Mouse (Mus musculus): ENCODE data around the gene Slc39a10. TPM values are rescaled to one million over a fixed set of nuclear protein-coding genes. Genes with fewer than 3 reads are reported as not detected.
"Not testable (repeated sequence)": the region's sequence is repeated elsewhere in the genome, so short reads cannot be mapped to it uniquely, and the experiment has no call there.

The Slc39a10 gene
- total RNA-seq, 2 experiments from 2014 or later, result 90.9 to 108 TPM

GRCm38 (mm10) chr1:46830066-46830843 lies 62.4 kb downstream of the Slc39a10 start:
- H3K27ac ChIP-seq, result no peak overlapping the region
- no peak for TF ChIP-seq CTCF (conservative IDR thresholded peaks at IDR 0.05)
- DNase-seq (ENCODE audit: low spot score in 2 of 2), result peak in 1 of 2 experiments; percentile 25
- no peak overlapping the region for H3K4me3 ChIP-seq

- no peak for DNase-seq (ENCODE audit: low spot score in 2 of 2)
- TF ChIP-seq CTCF (conservative IDR thresholded peaks at IDR 0.05), result no peak
- H3K4me3 ChIP-seq, result no peak overlapping the region
- no peak overlapping the region for H3K27ac ChIP-seq
These were observed 70.2 kb downstream of the Slc39a10 start for GRCm38 (mm10) chr1:46822256-46822972.

GRCm38 (mm10) chr1:46817934-46818333 lies 74.7 kb downstream of the Slc39a10 start:
- H3K4me3 ChIP-seq, result no peak overlapping the region
- no peak for DNase-seq (ENCODE audit: low spot score in 2 of 2)
- TF ChIP-seq CTCF (conservative IDR thresholded peaks at IDR 0.05), result no peak
- H3K27ac ChIP-seq, result no peak overlapping the region

GRCm38 (mm10) chr1:46808630-46809029 lies 84.0 kb downstream of the Slc39a10 start:
- DNase-seq (ENCODE audit: low spot score in 2 of 2); H3K27ac ChIP-seq; H3K4me3 ChIP-seq: not testable (repeated sequence)

- no peak overlapping the region for H3K27ac ChIP-seq
- no peak for DNase-seq (ENCODE audit: low spot score in 2 of 2)
- no peak overlapping the region for H3K4me3 ChIP-seq
- TF ChIP-seq CTCF (conservative IDR thresholded peaks at IDR 0.05), result no peak
These were observed 87.6 kb downstream of the Slc39a10 start for GRCm38 (mm10) chr1:46805074-46805473.

- not testable (repeated sequence) for H3K4me3 ChIP-seq; DNase-seq (ENCODE audit: low spot score in 2 of 2); H3K27ac ChIP-seq
These were observed 110.4 kb downstream of the Slc39a10 start for GRCm38 (mm10) chr1:46782227-46782626.

GRCm38 (mm10) chr1:46770077-46770695 lies 122.5 kb downstream of the Slc39a10 start:
- H3K27ac ChIP-seq; DNase-seq (ENCODE audit: low spot score in 2 of 2); H3K4me3 ChIP-seq: not testable (repeated sequence)

- DNase-seq (ENCODE audit: low spot score in 2 of 2); H3K27ac ChIP-seq; H3K4me3 ChIP-seq: not testable (repeated sequence)
- peak; percentile 27 for TF ChIP-seq CTCF (conservative IDR thresholded peaks at IDR 0.05)
These were observed 123.3 kb downstream of the Slc39a10 start for GRCm38 (mm10) chr1:46769318-46769717.

- H3K27ac ChIP-seq; DNase-seq (ENCODE audit: low spot score in 2 of 2); H3K4me3 ChIP-seq: not testable (repeated sequence)
These were observed 128.1 kb downstream of the Slc39a10 start for GRCm38 (mm10) chr1:46764600-46764999.

Data from layer of hippocampus, adult 2 months (tissue).